Mouse (Mus musculus) liver, adult 2 months (tissue): ENCODE measurements around the gene Ptpra.

ENCODE experiments used
- CTCF ChIP-seq: fragments of 200-500 bp; IDR thresholded peaks from 2 replicates; pipeline ENCODE4 v1.5.1; 2011; ENCODE audit warnings: low read depth, low read length, control low read depth
- POLR2A ChIP-seq: fragments of 200-500 bp; IDR thresholded peaks from 2 replicates; pipeline ENCODE4 v1.6.1; 2011; ENCODE audit warnings: low read length, control low read depth; ENCODE audit not compliant: insufficient read depth; ENCODE audit errors: extremely low read depth

DNA sequence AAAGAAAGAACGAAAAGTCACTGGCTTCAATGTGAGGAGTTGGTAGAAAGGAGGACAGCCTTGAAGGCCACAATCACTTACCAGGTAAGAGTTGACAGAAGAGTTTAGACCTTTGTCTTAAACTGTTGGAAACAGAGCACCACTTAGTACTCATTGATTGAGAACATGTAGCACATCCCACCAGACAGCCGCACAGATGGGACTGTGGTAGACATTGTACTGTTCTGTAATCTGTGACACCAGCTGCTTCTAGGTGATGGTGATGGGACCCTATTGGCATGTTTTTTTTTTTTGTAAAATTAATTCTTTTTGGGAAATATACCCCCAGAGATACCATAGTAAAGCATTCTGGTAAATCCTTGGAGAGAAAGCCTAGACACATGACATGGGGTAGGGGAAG, 71.8 kb downstream of the Ptpra start:
- no peak for TF ChIP-seq CTCF
- no peak for TF ChIP-seq POLR2A
